Mouse (Mus musculus) induced T-regulatory cell, adult 2 months (primary cell): Measurements from ENCODE around the gene Inpp5b.
"Not testable (repeated sequence)": the region's sequence is repeated elsewhere in the genome, so short reads cannot be mapped to it uniquely, and the experiment has no call there.

Experiments used
- DNase-seq: peaks from one replicate; pipeline ENCODE4 v3.0.0-alpha.2; 2012; ENCODE audit warnings: low read depth

Inpp5b gene

DNA sequence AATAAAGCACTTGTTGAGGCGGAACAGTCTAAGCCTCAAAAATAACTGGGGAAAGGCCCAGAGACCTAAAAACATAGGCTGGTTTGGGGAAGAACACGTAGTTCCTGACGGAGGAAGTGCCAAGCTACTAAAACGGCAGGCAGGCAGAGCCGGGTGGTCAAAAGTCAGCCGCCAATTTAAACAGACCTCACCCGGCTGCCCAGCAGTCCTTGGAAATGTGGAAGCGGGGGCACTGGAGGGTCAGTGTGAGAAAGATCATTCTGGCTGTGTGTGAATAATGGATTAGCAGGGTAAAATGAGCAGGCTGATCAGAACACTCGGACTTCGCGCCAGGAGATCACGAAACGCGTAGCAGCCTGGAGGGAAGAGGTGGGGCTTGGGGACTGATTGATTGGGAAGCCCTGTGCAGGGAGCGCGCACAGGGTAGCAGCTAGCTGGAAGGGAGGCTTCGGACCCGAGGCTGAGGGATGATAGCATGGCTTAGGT, 31.6 kb upstream of the Inpp5b start:
- DNase-seq, result peak; percentile 58

DNA sequence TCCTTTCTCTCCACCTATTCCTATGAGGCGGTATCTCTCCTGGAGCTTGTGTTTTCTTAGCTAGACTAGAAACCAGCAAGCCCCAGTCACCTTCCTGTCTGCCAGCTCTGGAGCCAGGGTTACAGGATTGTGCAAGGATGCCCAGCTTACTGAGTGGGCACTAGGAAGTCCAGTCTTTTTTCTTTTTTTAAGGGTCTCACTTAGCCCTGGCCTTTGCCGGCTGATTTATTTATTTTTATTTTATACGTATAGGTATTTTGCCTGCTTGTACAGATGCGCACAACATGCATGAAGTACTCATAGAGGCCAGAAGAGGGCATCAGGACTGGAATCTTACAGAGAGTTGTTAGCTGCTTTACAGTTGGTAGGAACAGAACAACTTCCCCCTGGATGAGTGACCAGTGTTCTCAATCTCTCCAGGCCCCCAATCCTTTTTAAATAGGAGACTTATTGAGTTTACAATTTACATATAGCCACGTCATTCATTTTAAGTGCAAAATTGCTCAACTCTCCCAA, 30.8 kb upstream of the Inpp5b start:
- peak; percentile 79 for DNase-seq

DNA sequence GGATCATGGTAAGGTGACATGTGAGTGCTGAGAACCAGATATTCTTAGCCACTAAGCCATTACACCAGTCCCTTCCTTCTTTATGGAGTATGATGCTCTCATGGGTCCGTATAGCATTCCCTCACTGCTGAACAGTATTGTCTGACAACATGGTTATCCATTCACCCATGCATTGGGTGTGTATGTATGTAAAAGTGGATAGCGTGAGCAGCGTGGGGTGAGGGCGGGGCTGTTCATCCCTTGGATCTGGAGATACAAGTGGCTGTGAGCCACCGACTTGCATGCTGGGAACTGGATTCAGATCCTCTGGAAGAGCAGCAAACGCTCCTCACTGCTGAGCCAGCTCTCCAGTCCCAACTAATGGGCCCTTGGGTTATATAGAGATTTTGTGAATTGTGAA, 29.0 kb upstream of the Inpp5b start:
- no peak for DNase-seq

- not testable (repeated sequence) for DNase-seq
These were observed 27.8 kb upstream of the Inpp5b start for GRCm38 (mm10) chr4:124713850-124714249.

DNA sequence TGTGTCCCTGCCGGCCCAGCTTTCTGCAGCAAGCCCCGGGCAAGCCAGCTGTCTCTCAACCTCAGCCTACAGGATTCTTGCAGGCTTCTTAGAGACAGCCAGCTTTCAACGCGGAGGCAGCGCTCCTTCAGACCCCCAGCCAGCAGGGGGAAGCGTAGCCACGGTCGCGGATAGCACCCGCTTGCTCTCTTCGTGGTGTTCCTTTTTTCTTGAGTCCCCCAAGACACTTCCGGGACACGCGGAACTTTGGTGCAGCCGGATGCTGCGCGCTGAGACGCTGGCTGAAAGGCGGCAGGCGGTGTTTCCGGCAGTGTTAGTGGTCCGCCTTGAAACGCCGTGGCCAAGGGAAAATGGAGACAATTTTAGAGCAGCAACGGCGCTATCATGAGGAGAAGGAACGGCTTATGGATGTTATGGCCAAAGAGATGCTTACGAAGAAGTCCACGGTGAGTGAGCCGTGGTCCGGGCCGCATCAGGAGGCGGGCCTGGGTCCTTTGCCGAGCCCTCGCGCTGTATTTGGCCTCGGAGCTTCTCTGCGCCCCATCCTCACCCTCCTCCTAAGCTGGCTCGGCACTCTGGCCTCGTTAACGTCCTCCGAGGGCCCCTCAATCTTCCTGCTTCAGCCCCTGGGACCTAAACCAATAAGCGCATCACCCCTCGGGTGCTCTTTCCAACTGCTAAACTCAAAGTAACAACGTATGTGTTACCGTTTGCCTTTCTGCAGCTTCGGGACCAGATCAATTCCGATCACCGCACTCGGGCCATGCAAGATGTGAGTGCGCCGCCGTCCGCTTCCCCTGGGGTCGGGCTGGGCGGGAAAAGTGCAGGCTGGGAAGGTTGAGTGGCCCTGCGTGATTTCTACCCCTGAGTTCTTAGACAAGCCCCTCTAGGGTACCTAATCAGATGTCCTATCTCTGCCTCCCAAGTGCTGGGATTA, 26.8 kb upstream of the Inpp5b start, which contains the start of gene Sf3a3:
TSS of gene Sf3a3 (plus strand) at position 232 of the 937 bp plus-strand sequence.
- DNase-seq, result peak; percentile 97

DNA sequence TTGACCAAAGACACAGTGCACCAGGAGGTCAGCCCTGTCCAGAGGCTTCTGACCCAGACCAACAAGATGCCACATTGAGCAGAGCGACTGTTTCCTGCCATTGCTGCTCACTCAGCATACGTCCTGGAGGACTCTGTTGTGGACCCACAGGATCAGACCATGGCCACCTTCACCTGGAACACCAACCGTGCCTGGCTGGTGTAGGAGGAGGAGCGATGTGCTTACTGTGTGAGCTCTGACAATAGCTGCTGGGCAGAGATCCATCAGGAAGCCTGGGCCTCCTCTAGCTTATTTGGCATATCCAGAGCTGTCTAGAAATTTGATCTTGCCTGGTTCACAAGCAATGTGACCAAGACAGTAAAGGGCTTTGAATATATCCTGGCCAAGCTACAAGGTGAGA, 22.5 kb upstream of the Inpp5b start:
- DNase-seq, result no peak

DNA sequence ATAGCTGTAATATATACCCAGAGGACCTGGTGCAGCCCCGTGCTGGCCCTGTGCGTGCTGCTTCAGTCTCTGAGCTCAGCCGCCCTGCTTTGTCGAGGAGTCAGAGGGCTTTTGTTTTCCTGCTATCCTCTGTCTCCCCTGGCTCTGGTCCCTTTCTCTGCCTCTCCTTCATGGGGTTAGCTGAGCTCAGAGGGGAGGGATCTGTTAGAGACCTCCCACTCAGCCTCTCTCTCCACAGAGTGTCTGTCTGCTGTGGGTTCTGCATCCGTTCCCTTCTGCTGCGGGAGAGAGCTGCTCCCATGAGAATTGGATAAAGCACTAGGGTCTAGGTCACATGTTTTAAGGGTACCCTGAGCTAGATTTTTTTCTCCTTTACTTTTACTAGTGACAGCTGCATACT, 15.5 kb upstream of the Inpp5b start:
- DNase-seq, result no peak

DNA sequence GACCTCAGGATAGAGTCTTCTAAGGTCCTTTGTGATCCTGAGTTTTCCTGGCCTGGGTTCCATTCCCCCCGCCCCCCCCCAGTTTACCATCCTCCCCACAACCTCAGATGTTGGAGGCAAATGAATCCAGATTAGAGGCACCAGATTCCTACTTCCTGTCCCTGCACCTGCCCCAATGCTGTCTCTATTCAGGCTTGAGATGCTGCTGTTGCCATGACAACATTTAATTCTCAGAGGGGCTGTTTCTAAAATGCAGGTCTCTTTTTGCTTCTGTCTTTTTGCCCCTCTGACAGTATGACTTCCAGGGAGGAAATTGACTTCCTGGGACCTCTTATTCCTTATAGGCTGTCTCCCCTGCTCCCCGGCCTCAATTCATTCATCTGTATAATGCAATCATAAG, 4.7 kb upstream of the Inpp5b start:
- DNase-seq, result no peak

GRCm38 (mm10) chr4:124737486-124737885, 4.2 kb upstream of the Inpp5b start:
- DNase-seq, result no peak

DNA sequence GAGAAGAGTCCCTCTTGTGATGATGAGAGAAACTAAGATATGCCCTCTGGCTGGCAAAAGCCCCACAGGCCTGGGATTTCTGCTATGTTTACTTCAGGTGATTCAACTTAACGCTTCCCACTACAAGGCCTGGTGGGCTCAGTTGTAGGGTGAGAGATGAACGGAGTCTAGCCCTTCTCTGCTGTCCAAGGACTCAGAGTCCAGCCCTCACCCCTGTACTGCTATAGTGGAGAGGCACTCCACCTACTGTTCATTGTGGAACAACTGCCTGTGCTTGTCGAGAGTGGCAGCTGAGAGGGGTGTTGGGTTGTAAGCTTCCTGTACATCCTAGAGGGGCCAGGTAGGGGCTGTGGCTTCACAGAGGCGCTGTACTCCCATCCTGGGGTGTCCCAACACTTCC, 3.6 kb upstream of the Inpp5b start:
- DNase-seq, result no peak

DNA sequence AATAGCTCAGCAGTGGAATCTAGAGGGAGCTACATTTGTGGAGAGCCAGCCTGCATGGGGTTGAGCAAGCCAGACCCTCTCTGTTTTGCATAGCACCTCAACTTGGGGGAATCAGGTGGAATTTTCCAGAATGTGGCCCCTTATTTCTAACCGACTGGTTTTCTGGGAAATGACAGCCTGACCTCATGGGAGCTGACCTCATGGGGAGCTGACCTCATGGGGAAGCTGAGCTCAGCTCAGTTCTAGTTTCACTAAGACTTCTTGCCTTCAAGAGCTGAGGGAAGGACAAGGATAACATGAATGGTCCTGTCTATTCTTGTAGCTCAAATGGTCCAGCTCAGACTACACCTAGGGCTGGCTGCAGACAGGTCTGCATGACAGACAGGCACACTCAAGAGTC, 2.9 kb upstream of the Inpp5b start:
- DNase-seq, result no peak

DNA sequence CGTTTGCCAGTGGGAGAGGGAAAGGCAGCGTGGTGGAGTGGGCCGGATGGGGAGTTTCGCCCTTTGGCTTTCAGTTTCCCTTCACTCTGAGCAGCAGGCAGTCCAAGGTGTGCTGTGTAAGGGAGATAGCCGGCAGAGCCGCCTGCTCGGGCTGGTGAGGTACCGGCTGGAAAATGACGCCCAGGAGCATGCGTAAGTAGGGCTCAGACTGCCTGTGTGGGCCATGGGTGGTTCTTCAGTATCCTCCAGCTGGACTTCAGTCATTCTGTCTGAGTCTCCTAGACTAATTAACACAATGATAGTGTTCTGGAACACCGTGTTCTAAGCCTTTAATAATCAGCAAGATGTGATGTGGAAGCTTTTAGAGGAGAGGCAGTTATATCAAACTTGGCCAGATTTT, 1.2 kb downstream of the Inpp5b start:
- no peak for DNase-seq

- no peak for DNase-seq
These were observed 4.9 kb downstream of the Inpp5b start for GRCm38 (mm10) chr4:124746577-124746976.

DNA sequence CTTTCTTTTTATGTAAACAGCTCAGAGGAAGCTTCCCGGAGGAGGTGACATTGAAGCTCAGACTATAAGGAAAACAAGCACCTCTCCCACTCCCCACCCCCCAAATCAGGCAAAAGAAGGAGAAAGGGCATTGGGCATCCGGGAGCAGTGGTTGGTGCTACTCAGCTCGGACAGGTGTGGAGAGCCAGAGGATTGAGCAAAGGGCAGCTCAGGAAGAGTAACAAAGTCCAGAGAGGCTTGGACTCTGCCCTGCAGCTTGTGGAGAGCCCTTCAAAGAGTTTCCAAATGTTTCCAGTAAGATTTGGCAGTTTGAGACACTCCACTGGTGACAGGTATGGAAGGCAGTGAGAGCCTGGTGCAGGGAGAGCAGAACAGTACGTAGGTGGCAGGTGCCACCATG, 6.2 kb downstream of the Inpp5b start:
- DNase-seq, result no peak

DNA sequence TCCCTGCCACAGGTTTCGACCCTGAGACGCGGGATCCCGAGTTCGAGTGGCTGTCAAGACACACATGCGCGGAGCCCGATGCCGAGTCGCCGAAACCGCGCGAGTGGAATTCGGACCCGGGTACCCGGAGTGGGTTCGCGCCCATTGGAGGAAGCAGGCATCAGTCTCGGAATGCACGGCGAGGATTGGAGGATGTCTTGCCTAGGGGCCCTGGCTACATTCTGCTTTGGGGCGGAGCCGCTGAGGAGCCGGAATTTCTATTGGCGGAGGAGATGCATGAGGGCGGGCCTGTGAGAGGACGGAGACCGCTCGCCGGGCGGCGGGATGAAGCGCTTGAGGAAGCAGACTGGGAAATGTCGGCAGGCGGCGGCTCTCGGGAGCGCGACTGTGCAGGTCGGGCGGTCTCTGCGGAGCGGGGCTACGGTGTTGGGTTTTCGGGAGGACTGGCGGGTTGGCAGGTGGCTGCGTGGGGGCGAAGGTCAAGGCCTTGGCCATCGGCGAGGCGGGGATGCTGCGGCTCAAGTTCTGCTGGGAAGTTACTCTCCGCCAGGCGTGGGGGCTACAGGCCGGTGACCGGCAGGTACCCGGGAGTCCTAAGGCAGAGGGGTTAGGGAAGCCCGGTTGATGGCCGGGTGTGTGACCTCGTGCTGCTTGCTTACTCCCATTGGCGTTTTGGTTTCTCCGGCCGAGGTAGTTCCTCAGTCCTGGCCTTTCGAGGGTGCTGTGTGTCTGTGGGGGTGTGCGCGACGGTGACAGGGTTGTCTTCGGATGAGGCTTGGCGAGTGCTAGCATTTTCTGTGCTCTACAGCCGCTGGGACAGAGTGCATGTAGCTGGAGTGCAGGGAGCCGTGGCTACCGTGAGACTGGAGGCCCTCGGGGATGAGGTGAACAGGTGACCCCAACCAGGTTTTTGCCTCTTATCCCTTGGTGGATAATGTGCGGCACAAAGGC, 9.9 kb downstream of the Inpp5b start:
- peak; percentile 98 for DNase-seq

GRCm38 (mm10) chr4:124752281-124753199, 10.9 kb downstream of the Inpp5b start:
- peak; percentile 81 for DNase-seq

GRCm38 (mm10) chr4:124755526-124755925, 13.9 kb downstream of the Inpp5b start:
- DNase-seq, result peak; percentile 59

DNA sequence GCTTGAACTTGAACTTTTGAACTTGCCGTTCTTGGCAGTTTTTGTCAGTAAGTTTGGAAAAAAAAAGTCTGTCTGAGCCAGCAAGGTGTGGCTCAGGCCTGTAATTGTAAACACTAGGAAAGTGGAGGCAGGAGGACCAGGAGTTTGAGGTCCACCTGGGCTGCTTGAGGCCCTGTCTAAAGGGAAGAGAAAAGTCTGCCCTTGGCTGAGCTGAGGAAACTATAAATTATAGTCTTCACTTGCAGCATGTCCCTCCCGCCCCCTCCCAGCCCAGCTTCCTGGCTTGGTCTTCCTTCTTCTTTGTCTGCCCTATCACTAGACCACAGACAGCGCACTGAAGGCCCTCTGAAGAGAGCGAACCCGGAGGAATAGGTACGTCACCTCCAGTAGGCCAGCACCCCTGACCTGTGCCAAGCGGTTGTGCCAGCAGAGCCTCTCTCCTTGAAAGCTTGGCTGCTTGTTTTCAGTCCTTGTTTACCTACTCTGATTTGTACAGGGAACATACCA, 17.7 kb downstream of the Inpp5b start:
- no peak for DNase-seq

GRCm38 (mm10) chr4:124761201-124761600, 19.6 kb downstream of the Inpp5b start:
- no peak for DNase-seq

DNA sequence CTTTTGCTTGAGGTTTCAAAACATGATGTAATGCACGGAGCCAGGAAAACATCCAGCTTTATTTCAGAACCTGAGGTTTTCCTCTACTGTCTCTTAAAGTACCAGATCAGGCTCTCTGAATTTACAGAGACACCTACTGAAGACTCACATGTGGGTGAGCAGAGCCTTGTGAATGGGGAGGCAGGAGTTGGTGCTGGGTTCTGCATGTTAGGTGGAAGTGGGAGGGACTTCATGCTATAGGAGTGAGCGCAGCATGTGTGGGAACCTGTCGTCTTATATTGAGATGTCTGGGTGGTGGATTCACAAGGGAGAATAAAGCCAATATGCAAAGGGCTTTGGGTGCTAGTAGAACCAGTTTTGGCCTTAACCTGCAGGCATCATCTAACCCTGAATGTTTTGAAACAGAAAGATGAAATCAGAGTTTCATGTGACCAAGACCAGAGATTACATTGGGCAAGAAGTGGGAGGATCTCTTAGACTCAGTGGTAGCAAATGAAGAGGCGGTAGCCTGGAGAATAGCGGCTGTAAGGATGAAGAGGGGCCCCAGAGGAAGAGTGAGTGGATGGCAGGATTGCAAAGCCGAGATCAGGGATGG, 21.3 kb downstream of the Inpp5b start:
- DNase-seq, result no peak
